Mouse (Mus musculus) retina, adult 2 months (tissue): ENCODE results near the gene Ppp1r16b.

Experiments used
- DNase-seq: peaks from one replicate; pipeline ENCODE4 v3.0.0-alpha.2; 2012; ENCODE audit warnings: low read depth, low spot score

Gene Ppp1r16b

DNA sequence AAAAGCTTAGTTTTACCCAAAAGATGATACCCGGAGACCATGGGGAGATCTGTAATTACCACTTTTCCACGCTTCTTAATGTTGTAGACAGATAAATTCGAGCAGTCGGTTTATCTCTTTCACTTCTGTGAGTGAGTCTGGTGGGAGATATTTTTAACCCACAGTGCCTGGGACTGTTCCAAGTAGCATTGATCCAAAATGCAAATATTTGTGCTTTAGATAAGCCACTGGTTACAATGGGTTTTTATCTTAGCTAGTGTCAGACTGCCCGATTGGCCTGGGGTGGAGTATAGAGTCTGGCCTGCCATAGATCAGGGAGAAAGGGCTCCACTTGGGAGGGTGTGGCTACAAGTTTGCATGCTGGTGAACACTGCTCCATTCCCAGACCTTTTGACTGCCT is 103.6 kb downstream of the Ppp1r16b start:
- no peak for DNase-seq

DNA sequence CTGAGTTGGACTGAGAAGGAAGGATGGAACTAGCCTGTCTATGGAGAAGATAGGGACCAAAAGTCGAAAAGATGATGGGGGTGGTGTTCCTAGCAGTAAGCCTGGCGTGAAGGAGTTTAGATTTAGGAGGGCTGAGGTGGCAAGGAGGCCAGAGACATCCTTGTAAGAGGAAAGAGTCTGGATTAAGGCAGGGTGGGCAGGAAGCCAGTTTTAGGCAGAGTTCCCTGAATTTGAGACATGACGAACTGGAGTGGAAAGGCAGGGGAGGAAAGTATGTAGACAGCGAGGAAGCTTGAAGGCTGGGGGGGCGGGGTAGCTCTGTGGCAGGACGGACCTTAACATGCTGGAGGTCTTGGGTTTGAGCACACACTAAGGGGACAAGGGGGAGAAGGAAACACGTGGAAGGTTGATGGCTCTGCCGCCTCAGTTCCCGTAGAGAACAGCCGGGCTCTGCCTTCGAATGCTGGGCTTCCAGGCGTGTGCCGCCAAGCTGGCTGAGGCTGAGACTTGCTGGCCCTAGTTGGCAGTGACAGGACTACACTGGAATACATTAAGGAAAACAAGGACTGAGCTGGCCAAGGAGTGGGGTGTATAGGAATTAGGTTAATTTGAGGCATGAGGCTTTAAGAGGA is 105.0 kb downstream of the Ppp1r16b start:
- DNase-seq = no peak

DNA sequence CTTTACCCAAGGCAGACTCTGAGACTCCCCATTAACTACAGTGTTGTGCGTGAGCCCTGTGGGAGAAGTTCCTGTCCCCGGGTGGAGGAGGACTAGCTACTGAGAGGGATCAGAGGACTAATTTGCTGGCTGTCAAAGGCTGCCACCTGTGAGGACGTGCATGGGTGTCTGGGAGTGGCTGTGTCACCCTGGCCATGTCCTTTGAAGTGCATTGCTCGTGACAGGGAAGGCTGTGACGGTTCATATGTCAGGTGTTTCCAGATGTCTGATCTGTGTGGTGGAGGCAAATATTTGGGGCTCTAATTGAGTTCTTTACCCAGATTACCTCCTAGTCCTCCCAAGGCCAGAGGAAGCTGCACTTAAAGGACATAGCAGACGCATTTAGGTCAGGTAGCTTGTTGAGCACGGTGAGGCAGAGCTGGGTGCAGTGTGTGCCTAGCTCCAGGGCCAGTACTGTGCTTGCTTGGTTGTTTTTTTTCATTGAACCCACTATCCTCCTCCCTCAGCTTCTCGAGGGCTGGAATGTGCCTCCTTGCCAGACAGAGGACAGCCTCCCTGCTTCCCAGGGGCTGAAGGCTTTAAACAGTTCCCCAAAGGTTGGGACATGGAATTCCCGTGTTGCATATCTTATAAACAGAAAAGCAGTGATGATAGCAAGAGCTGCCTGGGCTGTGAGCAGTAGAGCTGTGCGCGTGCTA is 106.0 kb downstream of the Ppp1r16b start:
- DNase-seq = no peak

DNA sequence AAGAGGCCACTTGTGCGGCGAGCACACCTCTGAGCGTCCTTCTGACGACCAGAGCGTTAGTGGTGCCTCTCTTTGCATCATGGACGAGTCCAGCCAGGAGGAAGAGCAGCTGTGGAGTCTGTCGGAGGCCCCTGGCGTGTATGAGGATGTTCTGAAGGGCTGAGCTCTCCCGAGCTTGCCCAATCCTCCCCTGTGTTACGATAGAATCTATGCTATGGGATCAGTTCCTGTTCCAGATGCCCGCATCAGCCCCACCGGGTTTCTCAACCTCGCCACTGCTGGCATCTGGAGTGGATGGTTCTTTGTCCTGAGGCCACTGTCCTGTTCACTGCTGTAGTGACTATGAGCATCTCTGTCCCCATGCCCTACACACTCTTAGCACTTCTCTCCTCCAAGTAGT is 107.6 kb downstream of the Ppp1r16b start:
- no peak for DNase-seq

DNA sequence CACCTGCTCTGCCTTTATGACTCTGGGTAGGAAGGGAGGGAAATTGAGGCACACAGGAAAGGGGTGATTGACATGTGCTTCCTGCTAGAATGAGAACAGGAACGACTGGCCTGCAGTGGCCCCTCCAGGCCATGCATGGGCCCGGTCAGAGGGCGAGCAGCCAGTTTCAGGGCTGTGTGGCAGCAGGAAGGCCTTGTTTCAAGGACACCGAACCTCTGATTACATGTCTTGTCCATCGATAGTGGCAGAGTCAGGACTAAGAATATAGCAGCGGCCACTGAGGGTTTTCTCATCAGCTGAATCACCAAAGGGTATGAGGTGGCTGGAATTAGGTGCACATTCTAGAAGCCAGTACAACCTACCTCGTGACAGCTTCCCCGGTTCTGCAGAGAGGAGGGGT is 109.7 kb downstream of the Ppp1r16b start:
- no peak for DNase-seq

DNA sequence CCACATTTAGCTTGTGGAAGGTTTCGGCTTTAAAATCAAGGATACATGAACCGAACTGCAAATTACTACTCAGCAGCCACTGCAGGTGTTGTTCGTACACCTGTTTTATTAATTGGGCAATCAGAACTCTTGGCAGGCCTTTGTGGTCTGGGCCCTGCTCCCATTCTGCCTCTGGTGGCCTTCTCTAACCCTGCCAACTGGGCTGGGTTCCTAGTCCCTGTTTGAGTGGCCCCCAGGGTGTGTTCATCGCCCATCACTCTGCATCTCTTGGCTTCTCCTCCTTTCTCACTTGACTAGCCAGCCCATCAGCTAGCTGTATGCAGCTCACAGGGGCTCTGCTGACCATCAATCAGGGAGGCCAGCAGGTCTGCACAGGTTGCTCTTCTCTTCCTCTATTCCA is 111.5 kb downstream of the Ppp1r16b start:
- DNase-seq = no peak

DNA sequence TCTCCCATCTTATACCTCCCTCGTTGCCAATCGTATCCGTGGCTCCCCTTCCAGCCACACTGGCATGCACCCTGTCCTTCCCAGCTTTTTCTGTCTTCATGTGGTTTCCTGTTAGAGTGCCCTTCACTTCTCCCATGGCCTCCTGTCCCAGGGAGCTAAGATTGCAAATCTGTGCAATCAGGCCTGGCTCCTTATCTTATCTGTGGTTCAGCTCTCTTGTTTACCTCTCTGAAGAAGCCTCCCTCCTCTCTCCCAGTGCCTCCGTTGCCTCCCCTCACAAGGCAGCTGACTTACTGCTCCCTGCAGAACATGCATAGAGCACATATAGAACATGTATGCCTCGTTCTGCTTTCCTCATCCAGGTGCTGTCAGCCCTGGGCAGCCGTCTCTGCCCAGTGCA is 112.3 kb downstream of the Ppp1r16b start:
- no peak for DNase-seq

DNA sequence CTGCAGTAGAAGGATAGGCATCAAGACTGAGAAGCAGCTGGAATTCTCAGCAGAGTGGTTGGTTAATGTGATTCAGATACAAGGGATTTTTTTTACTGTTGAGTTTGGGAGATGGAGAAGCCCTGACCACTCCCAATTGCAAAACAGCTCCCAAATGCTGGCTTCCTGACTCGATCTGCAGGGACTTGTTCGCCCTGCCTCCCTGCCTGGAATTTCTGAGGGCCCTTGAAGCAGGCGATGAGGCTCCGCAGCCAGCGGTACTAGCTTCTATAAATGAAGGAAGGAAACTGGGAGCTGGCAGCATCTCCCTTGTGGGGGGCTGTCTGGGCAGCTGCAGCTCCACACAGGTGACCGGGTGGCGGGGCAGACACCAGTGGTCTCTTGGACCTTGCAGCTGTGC is 113.2 kb downstream of the Ppp1r16b start:
- DNase-seq = no peak

DNA sequence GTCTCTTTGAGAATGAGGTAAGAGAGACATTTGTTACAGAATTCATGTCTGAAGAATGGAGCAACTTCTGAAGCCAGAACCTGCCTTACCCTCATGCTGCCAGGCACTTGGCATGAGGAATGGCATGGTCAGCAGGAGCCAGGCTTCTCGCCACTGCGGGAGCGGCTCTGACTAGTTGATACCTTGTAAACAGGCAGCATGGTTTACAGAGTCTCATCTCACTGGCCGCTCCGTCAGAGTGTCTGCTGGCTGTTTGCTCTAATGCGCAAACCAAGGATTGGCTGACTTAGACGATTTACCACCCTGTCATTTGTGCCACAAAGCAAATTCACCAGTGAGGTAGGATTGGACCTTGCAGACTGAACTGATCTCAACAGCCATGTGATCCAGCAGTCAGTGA is 115.9 kb downstream of the Ppp1r16b start:
- DNase-seq = no peak

DNA sequence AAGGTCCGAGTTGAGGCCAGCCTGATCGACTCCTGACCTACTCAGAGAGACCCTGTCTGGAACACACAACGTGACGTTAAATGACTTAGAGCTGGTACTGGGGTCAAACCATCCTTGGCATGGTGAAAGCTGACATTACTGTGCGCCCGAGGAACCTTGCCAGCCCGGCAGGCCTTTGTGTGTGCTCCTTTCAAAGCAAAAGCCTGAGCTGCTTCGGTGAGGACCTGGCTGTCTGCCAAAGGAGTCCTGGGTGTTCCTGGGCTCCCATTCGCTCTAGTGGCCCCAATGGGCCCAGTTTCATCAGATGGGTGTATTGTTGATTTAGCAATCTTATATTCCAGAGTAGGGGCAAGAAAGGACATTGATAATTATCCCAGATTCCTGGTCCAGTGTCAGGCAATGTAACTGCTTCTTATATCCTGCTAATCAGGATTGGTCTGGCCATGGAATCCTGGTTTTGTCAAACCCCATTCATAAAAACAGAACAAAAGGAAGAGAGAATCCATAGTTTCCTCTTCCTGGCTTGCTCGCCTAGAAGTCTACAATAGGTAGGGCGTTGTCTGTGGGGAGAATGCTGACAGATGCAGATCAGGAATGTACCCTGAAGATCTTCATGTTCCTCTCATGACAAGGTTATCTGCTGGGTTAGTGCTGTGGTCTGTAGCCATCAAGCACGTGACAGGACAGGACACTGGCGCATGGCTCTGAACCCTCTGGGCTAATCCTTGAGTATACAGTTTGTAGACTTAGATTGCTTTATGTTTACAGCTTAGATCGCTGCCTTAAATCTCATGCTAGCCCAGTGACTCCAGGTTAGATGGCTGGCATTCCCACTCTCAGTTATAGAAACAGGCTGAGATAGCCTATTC is 122.0 kb downstream of the Ppp1r16b start:
- no peak for DNase-seq

DNA sequence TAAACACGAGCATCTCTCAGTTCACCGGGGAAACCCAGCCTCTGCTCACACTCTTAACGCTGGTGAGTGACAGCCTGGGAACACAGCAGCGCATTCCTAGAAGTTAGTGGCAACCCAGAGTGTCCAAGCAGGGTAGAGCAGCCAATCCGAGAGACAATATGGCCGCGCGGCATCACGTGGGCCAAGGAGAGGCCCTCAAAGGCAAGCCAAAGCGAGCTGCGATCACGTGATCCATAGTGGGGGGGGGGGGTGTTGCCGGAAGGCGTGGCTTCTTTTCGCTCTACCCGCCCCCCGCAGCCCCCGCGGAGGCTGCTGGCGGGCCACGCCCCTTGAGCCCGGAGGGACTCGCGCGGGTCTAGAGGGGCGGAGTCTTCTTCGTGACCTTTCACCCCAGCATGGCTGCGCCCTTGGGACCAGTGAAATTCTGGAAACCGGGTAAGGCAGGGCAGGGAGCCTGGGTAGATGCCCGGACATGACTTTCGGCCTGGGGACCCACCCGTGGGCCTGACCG is 129.4 kb downstream of the Ppp1r16b start, which contains the start of gene Dhx35:
Gene Dhx35 (plus strand): TSS at position 314 of the 511 bp plus-strand sequence.
- peak; percentile 91 for DNase-seq

DNA sequence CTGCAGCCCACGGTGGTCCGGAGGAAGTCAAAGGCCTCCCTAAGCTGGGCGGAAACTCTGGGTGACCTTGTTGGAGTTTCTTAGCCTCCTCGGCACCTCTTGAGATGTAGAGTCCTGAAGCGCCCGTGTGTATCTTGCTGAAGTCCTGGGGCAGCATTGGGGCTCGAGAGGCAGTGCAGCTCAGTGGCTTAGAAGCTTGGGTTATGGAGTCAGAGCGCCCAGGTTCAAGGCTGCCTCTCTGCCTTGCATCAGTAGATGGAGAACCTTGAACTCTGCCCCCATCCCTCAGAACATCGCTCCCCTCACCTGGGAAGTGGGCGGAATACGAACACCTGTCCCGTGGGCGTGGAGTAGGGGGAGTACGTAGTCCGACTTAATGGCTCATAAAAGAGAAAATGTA is 129.8 kb downstream of the Ppp1r16b start:
- DNase-seq = no peak

DNA sequence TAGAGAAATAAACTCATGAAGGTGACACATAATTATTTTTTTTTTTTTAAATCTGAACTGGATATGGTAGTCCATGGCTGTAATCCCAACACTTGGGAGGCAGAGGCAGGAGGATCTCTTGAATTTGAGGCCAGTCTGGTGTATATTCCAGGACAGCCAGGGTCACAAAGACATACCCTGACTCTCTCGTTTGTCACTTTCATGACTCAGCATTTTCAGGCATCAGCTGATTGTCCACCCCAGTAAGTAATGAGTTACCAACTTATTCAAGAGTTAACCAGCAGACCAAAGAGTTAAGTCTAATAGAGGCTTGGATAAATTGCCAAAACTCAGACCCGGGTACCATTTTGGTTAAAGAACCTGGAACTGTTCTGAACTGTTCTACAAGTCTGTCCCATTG is 130.7 kb downstream of the Ppp1r16b start:
- no peak for DNase-seq

DNA sequence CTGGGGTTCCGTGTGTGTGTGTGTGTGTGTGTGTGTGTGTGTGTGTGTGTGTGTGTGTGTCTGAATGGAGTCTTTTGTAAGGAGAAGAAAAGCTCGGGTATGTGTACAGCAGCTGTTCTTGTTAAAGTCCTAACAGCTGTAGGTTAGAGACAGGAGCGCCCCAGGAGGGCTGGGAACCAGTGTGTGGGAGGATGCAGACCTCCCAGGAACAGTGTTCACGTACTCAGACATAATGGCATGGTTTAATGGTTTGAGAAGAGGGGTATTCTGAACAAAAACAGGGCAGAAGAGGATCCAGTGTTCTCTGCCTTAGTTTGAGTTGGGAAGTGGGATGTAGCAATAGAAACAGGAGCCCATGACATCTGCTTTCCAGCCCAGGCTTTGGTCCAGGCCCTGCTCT is 134.1 kb downstream of the Ppp1r16b start:
- no peak for DNase-seq

DNA sequence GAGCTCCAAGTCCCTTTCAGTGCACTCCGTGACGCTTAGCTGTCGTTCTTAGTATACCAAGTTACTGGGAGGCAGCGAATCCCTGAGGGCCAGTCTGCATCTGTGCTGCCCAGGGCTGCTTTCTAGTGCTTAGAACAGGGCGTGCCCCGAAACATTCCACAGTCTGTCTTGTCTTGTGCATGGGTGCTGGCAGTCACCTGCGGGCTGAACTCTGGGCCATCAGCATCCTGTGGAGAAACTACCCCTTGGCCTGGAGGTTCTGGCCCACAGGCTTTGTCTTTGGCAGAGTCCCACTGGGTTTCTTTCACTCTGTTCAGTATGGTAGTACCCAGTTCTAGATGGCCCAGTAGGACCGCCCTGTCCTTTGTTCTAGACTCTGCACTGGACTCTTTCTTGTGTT is 135.6 kb downstream of the Ppp1r16b start:
- DNase-seq = no peak

DNA sequence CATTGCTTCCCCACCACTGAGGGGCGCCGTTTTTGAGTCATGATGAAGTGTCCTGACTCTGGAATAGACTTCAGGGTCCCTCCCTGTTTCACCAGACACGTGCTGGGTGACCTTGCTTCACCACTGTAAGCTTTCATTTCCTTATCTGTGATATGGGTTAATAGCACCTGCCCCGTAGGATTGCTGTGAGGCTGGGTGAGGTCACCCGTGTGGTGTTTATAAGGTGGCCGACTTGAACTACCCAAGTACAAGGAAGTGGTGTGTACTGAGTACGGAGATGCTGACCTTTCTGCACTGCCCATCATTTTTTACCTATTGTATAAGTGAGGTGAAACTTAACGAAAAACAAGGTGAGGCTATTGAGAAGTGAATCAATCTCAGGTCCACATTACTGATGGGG is 138.4 kb downstream of the Ppp1r16b start:
- DNase-seq = no peak

DNA sequence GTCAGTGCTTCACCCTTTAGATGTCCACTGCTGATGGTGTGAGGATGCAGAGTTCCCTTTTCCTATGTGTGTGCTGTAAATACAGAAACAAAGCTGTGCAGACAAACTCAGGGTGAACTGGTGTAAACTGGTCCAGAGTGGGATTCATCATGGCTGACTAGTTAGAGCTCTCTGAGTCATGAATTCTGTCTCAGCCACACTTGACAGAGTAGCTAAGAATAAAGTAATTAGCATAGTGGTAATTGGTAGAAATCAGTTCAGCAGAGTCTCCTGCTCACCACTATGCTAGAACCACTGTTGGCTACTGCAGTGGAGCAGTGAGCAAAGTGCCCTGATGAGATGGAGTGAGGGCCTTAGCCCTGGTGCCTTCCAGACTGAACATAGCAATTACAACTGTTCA is 150.5 kb downstream of the Ppp1r16b start:
- no peak for DNase-seq
